Mouse (Mus musculus): Measurements from ENCODE around the gene Sept7. TPM values are rescaled to one million over a fixed set of nuclear protein-coding genes. Genes with fewer than 3 reads are reported as not detected.

Gene Sept7
- polyA plus RNA-seq, 1 experiment from 2014 or later = 299 TPM

GRCm38 (mm10) chr9:25251611-25252282 lies 492 bp upstream of the Sept7 start:
- H3K27ac ChIP-seq (ENCODE audit: low read depth, low read length) = peak overlapping the region; percentile 99
- H3K4me1 ChIP-seq (ENCODE audit: control insufficient read depth, insufficient read depth, low read length) = peaks cover 12% of the 10 kb centered on the region
- DNase-seq (ENCODE audit: low spot score, missing footprints) = peak; percentile 98
- H3K9me3 ChIP-seq (ENCODE audit: control insufficient read depth, low read length) = no peaks in the 10 kb centered on the region
- peak; percentile 89 for ATAC-seq (ENCODE audit: low FRiP score)
- H3K36me3 ChIP-seq (ENCODE audit: control insufficient read depth, insufficient read depth, low read length) = no peaks in the 10 kb centered on the region
- H3K4me2 ChIP-seq = peak overlapping the region; percentile 61
- H3K4me3 ChIP-seq (ENCODE audit: low read depth, low read length) = peak overlapping the region; percentile 95
- WGBS = under 1% methylated on average over 40 of the region's 41 CpGs
- peak overlapping the region; percentile 77 for H3K9ac ChIP-seq (ENCODE audit: low read length)
- H3K27me3 ChIP-seq (ENCODE audit: control insufficient read depth, insufficient read depth, low read length) = no peaks in the 10 kb centered on the region

- WGBS = under 1% methylated on average over 59 of the region's 78 CpGs
- DNase-seq (ENCODE audit: low spot score, missing footprints) (peak; percentile 94), ATAC-seq (ENCODE audit: low FRiP score) (peak; percentile 67)
- Histone ChIP-seq H3K9ac (ENCODE audit: low read length) (peak overlapping the region; percentile 98), H3K4me2 (peak overlapping the region; percentile 51), H3K27me3 (ENCODE audit: control insufficient read depth, insufficient read depth, low read length) (no peaks in the 10 kb centered on the region), H3K4me3 (ENCODE audit: low read depth, low read length) (peak overlapping the region; percentile 95), H3K4me1 (ENCODE audit: control insufficient read depth, insufficient read depth, low read length) (peaks cover 12% of the 10 kb centered on the region), H3K36me3 (ENCODE audit: control insufficient read depth, insufficient read depth, low read length) (no peaks in the 10 kb centered on the region), H3K9me3 (ENCODE audit: control insufficient read depth, low read length) (no peaks in the 10 kb centered on the region), H3K27ac (ENCODE audit: low read depth, low read length) (peak overlapping the region; percentile 99)
Measured at GRCm38 (mm10) chr9:25252759-25253477, 679 bp downstream of the Sept7 start.

GRCm38 (mm10) chr9:25253478-25253824 lies 1.2 kb downstream of the Sept7 start:
- 13% methylated on average over 3 of the region's 3 CpGs for WGBS

GRCm38 (mm10) chr9:25260411-25260810 lies 8.2 kb downstream of the Sept7 start:
- WGBS = 88% methylated on average over 3 of the region's 3 CpGs
- no peak for ATAC-seq (ENCODE audit: low FRiP score)
- no peak overlapping the region for H3K27ac ChIP-seq (ENCODE audit: low read depth, low read length)
- H3K4me1 ChIP-seq (ENCODE audit: control insufficient read depth, insufficient read depth, low read length) = no peaks in the 10 kb centered on the region
- no peaks in the 10 kb centered on the region for H3K27me3 ChIP-seq (ENCODE audit: control insufficient read depth, insufficient read depth, low read length)
- H3K36me3 ChIP-seq (ENCODE audit: control insufficient read depth, insufficient read depth, low read length) = no peaks in the 10 kb centered on the region
- H3K9me3 ChIP-seq (ENCODE audit: control insufficient read depth, low read length) = no peaks in the 10 kb centered on the region
- H3K4me3 ChIP-seq (ENCODE audit: low read depth, low read length) = no peak overlapping the region
- H3K4me2 ChIP-seq = no peak overlapping the region
- no peak for DNase-seq (ENCODE audit: low spot score, missing footprints)
- no peak overlapping the region for H3K9ac ChIP-seq (ENCODE audit: low read length)

More at GRCm38 (mm10) chr9:25253478-25253824, 1.2 kb downstream of the Sept7 start:
- no peaks in the 10 kb centered on the region for H3K27me3 ChIP-seq (ENCODE audit: control insufficient read depth, insufficient read depth, low read length)
- H3K4me2 ChIP-seq = peak overlapping the region; percentile 51
- H3K4me1 ChIP-seq (ENCODE audit: control insufficient read depth, insufficient read depth, low read length) = peaks cover 12% of the 10 kb centered on the region
- H3K27ac ChIP-seq (ENCODE audit: low read depth, low read length) = peak overlapping the region; percentile 99; the same call in 1 of the 2 replicates
- peak overlapping the region; percentile 98 for H3K9ac ChIP-seq (ENCODE audit: low read length)
- no peaks in the 10 kb centered on the region for H3K36me3 ChIP-seq (ENCODE audit: control insufficient read depth, insufficient read depth, low read length)
- no peak for ATAC-seq (ENCODE audit: low FRiP score)
- H3K4me3 ChIP-seq (ENCODE audit: low read depth, low read length) = peak overlapping the region; percentile 95
- no peak for DNase-seq (ENCODE audit: low spot score, missing footprints)
- no peaks in the 10 kb centered on the region for H3K9me3 ChIP-seq (ENCODE audit: control insufficient read depth, low read length)

- Histone ChIP-seq H3K4me1 (ENCODE audit: control insufficient read depth, insufficient read depth, low read length) (no peaks in the 10 kb centered on the region), H3K4me2 (no peak overlapping the region), H3K27ac (ENCODE audit: low read depth, low read length) (no peak overlapping the region), H3K9ac (ENCODE audit: low read length) (no peak overlapping the region), H3K9me3 (ENCODE audit: control insufficient read depth, low read length) (no peaks in the 10 kb centered on the region), H3K4me3 (ENCODE audit: low read depth, low read length) (no peak overlapping the region), H3K27me3 (ENCODE audit: control insufficient read depth, insufficient read depth, low read length) (no peaks in the 10 kb centered on the region), H3K36me3 (ENCODE audit: control insufficient read depth, insufficient read depth, low read length) (no peaks in the 10 kb centered on the region)
- ATAC-seq (ENCODE audit: low FRiP score) = no peak
- DNase-seq (ENCODE audit: low spot score, missing footprints) = no peak
Measured at GRCm38 (mm10) chr9:25260979-25261378, 8.7 kb downstream of the Sept7 start.

- WGBS = 80% methylated on average over 1 of the region's 1 CpGs
- Histone ChIP-seq H3K27ac (ENCODE audit: low read depth, low read length) (no peak overlapping the region), H3K9me3 (ENCODE audit: control insufficient read depth, low read length) (no peaks in the 10 kb centered on the region), H3K27me3 (ENCODE audit: control insufficient read depth, insufficient read depth, low read length) (no peaks in the 10 kb centered on the region), H3K9ac (ENCODE audit: low read length) (no peak overlapping the region), H3K4me1 (ENCODE audit: control insufficient read depth, insufficient read depth, low read length) (no peaks in the 10 kb centered on the region), H3K4me2 (no peak overlapping the region), H3K4me3 (ENCODE audit: low read depth, low read length) (no peak overlapping the region), H3K36me3 (ENCODE audit: control insufficient read depth, insufficient read depth, low read length) (no peaks in the 10 kb centered on the region)
- no peak for DNase-seq (ENCODE audit: low spot score, missing footprints)
- no peak for ATAC-seq (ENCODE audit: low FRiP score)
Measured at GRCm38 (mm10) chr9:25262087-25262486, 9.8 kb downstream of the Sept7 start.

- no peak for ATAC-seq (ENCODE audit: low FRiP score)
Measured at GRCm38 (mm10) chr9:25265795-25266194, 13.6 kb downstream of the Sept7 start.

GRCm38 (mm10) chr9:25267133-25267532 lies 14.9 kb downstream of the Sept7 start:
- Histone ChIP-seq H3K9ac (ENCODE audit: low read length) (no peak overlapping the region), H3K27ac (ENCODE audit: low read depth, low read length) (no peak overlapping the region), H3K4me3 (ENCODE audit: low read depth, low read length) (no peak overlapping the region), H3K36me3 (ENCODE audit: control insufficient read depth, insufficient read depth, low read length) (no peaks in the 10 kb centered on the region; the same call in 1 of the 2 replicates), H3K4me1 (ENCODE audit: control insufficient read depth, insufficient read depth, low read length) (no peaks in the 10 kb centered on the region), H3K4me2 (no peak overlapping the region), H3K9me3 (ENCODE audit: control insufficient read depth, low read length) (no peaks in the 10 kb centered on the region), H3K27me3 (ENCODE audit: control insufficient read depth, insufficient read depth, low read length) (no peaks in the 10 kb centered on the region)
- 96% methylated on average over 3 of the region's 3 CpGs for WGBS
- no peak for ATAC-seq (ENCODE audit: low FRiP score)
- no peak for DNase-seq (ENCODE audit: low spot score, missing footprints)

More at GRCm38 (mm10) chr9:25265795-25266194, 13.6 kb downstream of the Sept7 start:
- H3K9ac ChIP-seq (ENCODE audit: low read length) = no peak overlapping the region
- no peak for DNase-seq (ENCODE audit: low spot score, missing footprints)
- H3K4me1 ChIP-seq (ENCODE audit: control insufficient read depth, insufficient read depth, low read length) = no peaks in the 10 kb centered on the region
- WGBS = 96% methylated on average over 4 of the region's 4 CpGs
- H3K4me2 ChIP-seq = no peak overlapping the region
- H3K27ac ChIP-seq (ENCODE audit: low read depth, low read length) = no peak overlapping the region
- H3K36me3 ChIP-seq (ENCODE audit: control insufficient read depth, insufficient read depth, low read length) = no peaks in the 10 kb centered on the region
- H3K27me3 ChIP-seq (ENCODE audit: control insufficient read depth, insufficient read depth, low read length) = no peaks in the 10 kb centered on the region
- H3K4me3 ChIP-seq (ENCODE audit: low read depth, low read length) = no peak overlapping the region
- no peaks in the 10 kb centered on the region for H3K9me3 ChIP-seq (ENCODE audit: control insufficient read depth, low read length)

- no peaks in the 10 kb centered on the region; the same call in 1 of the 2 replicates for H3K36me3 ChIP-seq (ENCODE audit: control insufficient read depth, insufficient read depth, low read length)
Measured at GRCm38 (mm10) chr9:25267574-25267973, 15.3 kb downstream of the Sept7 start.

More at GRCm38 (mm10) chr9:25267574-25267973, 15.3 kb downstream of the Sept7 start:
- no peak overlapping the region for H3K4me3 ChIP-seq (ENCODE audit: low read depth, low read length)
- WGBS = 88% methylated on average over 2 of the region's 2 CpGs
- H3K4me1 ChIP-seq (ENCODE audit: control insufficient read depth, insufficient read depth, low read length) = no peaks in the 10 kb centered on the region
- H3K9me3 ChIP-seq (ENCODE audit: control insufficient read depth, low read length) = no peaks in the 10 kb centered on the region
- H3K9ac ChIP-seq (ENCODE audit: low read length) = no peak overlapping the region
- no peak overlapping the region for H3K4me2 ChIP-seq
- DNase-seq (ENCODE audit: low spot score, missing footprints) (no peak), ATAC-seq (ENCODE audit: low FRiP score) (no peak)
- H3K27me3 ChIP-seq (ENCODE audit: control insufficient read depth, insufficient read depth, low read length) = no peaks in the 10 kb centered on the region
- H3K27ac ChIP-seq (ENCODE audit: low read depth, low read length) = no peak overlapping the region
